Mouse (Mus musculus) bone marrow, adult 2 months (tissue): ENCODE data around the gene Pced1a.

Experiments used
- CTCF ChIP-seq: fragments of 200-500 bp; IDR thresholded peaks from 2 replicates; pipeline ENCODE4 v1.5.1; 2011; ENCODE audit warnings: low read length, control low read depth; ENCODE audit not compliant: control insufficient read depth, insufficient read depth
- POLR2A ChIP-seq: fragments of 200-500 bp; IDR thresholded peaks from 2 replicates; pipeline ENCODE4 v1.6.1; 2011; ENCODE audit warnings: low read depth, mild to moderate bottlenecking, control low read depth, low read length, borderline replicate concordance; ENCODE audit not compliant: control insufficient read depth

GRCm38 (mm10) chr2:130386212-130386611, 38.3 kb downstream of the Pced1a start:
- TF ChIP-seq POLR2A (no peak), CTCF (no peak)
